Mouse (Mus musculus): ENCODE measurements around the gene Gm17949. TPM values are rescaled to one million over a fixed set of nuclear protein-coding genes. Genes with fewer than 3 reads are reported as not detected.

Gene Gm17949
- polyA plus RNA-seq (2014; fragmentation: Illumina TruSeq; extraction: RNeasy Lipid Tissue Mini Kit (QIAGEN cat#74804); ENCODE audit: low read depth, low replicate concordance), result not detected

GRCm38 (mm10) chr17:57011236-57012141 is at the start of gene Gm17949, which contains the start of gene Gtf2f1:
Gm17949 (plus strand) TSS chr17:57011469.
Gtf2f1 (minus strand) TSS chr17:57011288.

GRCm38 (mm10) chr17:56982013-56982412 is 29.3 kb upstream of the Gm17949 start, which contains the start of gene Acer1:
Acer1 (minus strand) TSS chr17:56982126.

GRCm38 (mm10) chr17:56990115-56990746 is 21.0 kb upstream of the Gm17949 start, which contains the start of gene Clpp:
Clpp (plus strand) TSS chr17:56990305.

GRCm38 (mm10) chr17:56997029-56997667 is 14.1 kb upstream of the Gm17949 start, which contains the start of gene Alkbh7:
Alkbh7 (plus strand) TSS chr17:56997339.

GRCm38 (mm10) chr17:56999968-57000609 is 11.2 kb upstream of the Gm17949 start, which contains the start of gene Pspn:
Pspn (minus strand) TSS chr17:57000018.

GRCm38 (mm10) chr17:57030931-57031660 is 19.8 kb downstream of the Gm17949 start, which contains the start of gene Khsrp:
Khsrp (minus strand) TSS chr17:57031522.

GRCm38 (mm10) chr17:57041554-57041953 is 30.3 kb downstream of the Gm17949 start, which contains the start of gene Slc25a41:
Slc25a41 (minus strand) TSS chr17:57041654.

GRCm38 (mm10) chr17:57058891-57059485 is 47.7 kb downstream of the Gm17949 start, which contains the start of gene Crb3:
Crb3 (plus strand) TSS chr17:57059105.

GRCm38 (mm10) chr17:57059486-57059977 is 48.3 kb downstream of the Gm17949 start, which contains the start of gene Slc25a23:
Slc25a23 (minus strand) TSS chr17:57059863.

Other genes starting within 250 kb of the Gm17949 start
- 1.8 TPM for gene Dus3l, start 246.7 kb upstream of the Gm17949 start, polyA plus RNA-seq (2014; fragmentation: Illumina TruSeq; extraction: RNeasy Lipid Tissue Mini Kit (QIAGEN cat#74804); ENCODE audit: low read depth, low replicate concordance)
- not detected for gene Prr22, start 241.2 kb upstream of the Gm17949 start, polyA plus RNA-seq (2014; fragmentation: Illumina TruSeq; extraction: RNeasy Lipid Tissue Mini Kit (QIAGEN cat#74804); ENCODE audit: low read depth, low replicate concordance)
- gene Rfx2, start 180.5 kb upstream of the Gm17949 start, polyA plus RNA-seq (2014; fragmentation: Illumina TruSeq; extraction: RNeasy Lipid Tissue Mini Kit (QIAGEN cat#74804); ENCODE audit: low read depth, low replicate concordance), result 0.38 TPM
- gene Acsbg2, start 137.0 kb upstream of the Gm17949 start, polyA plus RNA-seq (2014; fragmentation: Illumina TruSeq; extraction: RNeasy Lipid Tissue Mini Kit (QIAGEN cat#74804); ENCODE audit: low read depth, low replicate concordance), result not detected
- not detected for gene 1700061G19Rik, start 136.0 kb upstream of the Gm17949 start, polyA plus RNA-seq (2014; fragmentation: Illumina TruSeq; extraction: RNeasy Lipid Tissue Mini Kit (QIAGEN cat#74804); ENCODE audit: low read depth, low replicate concordance)
- 1.1 TPM for gene Mllt1, start 76.1 kb upstream of the Gm17949 start, polyA plus RNA-seq (2014; fragmentation: Illumina TruSeq; extraction: RNeasy Lipid Tissue Mini Kit (QIAGEN cat#74804); ENCODE audit: low read depth, low replicate concordance)
- 34.9 TPM for gene Acer1, start 29.3 kb upstream of the Gm17949 start, polyA plus RNA-seq (2014; fragmentation: Illumina TruSeq; extraction: RNeasy Lipid Tissue Mini Kit (QIAGEN cat#74804); ENCODE audit: low read depth, low replicate concordance)
- 1.6 TPM for gene Clpp, start 21.2 kb upstream of the Gm17949 start, polyA plus RNA-seq (2014; fragmentation: Illumina TruSeq; extraction: RNeasy Lipid Tissue Mini Kit (QIAGEN cat#74804); ENCODE audit: low read depth, low replicate concordance)
- gene Alkbh7, start 14.1 kb upstream of the Gm17949 start, polyA plus RNA-seq (2014; fragmentation: Illumina TruSeq; extraction: RNeasy Lipid Tissue Mini Kit (QIAGEN cat#74804); ENCODE audit: low read depth, low replicate concordance), result 3.2 TPM
- not detected for gene Pspn, start 11.5 kb upstream of the Gm17949 start, polyA plus RNA-seq (2014; fragmentation: Illumina TruSeq; extraction: RNeasy Lipid Tissue Mini Kit (QIAGEN cat#74804); ENCODE audit: low read depth, low replicate concordance)
- 2.0 TPM for gene Gtf2f1, start 181 bp upstream of the Gm17949 start, polyA plus RNA-seq (2014; fragmentation: Illumina TruSeq; extraction: RNeasy Lipid Tissue Mini Kit (QIAGEN cat#74804); ENCODE audit: low read depth, low replicate concordance)
- gene Khsrp, start 20.1 kb downstream of the Gm17949 start, polyA plus RNA-seq (2014; fragmentation: Illumina TruSeq; extraction: RNeasy Lipid Tissue Mini Kit (QIAGEN cat#74804); ENCODE audit: low read depth, low replicate concordance), result 8.6 TPM
- gene Slc25a41, start 30.2 kb downstream of the Gm17949 start, polyA plus RNA-seq (2014; fragmentation: Illumina TruSeq; extraction: RNeasy Lipid Tissue Mini Kit (QIAGEN cat#74804); ENCODE audit: low read depth, low replicate concordance), result not detected
- 38.8 TPM for gene Crb3, start 47.6 kb downstream of the Gm17949 start, polyA plus RNA-seq (2014; fragmentation: Illumina TruSeq; extraction: RNeasy Lipid Tissue Mini Kit (QIAGEN cat#74804); ENCODE audit: low read depth, low replicate concordance)
- 6.9 TPM for gene Slc25a23, start 48.4 kb downstream of the Gm17949 start, polyA plus RNA-seq (2014; fragmentation: Illumina TruSeq; extraction: RNeasy Lipid Tissue Mini Kit (QIAGEN cat#74804); ENCODE audit: low read depth, low replicate concordance)
- 5.6 TPM for gene Dennd1c, start 67.0 kb downstream of the Gm17949 start, polyA plus RNA-seq (2014; fragmentation: Illumina TruSeq; extraction: RNeasy Lipid Tissue Mini Kit (QIAGEN cat#74804); ENCODE audit: low read depth, low replicate concordance)
- gene Tubb4a, start 76.3 kb downstream of the Gm17949 start, polyA plus RNA-seq (2014; fragmentation: Illumina TruSeq; extraction: RNeasy Lipid Tissue Mini Kit (QIAGEN cat#74804); ENCODE audit: low read depth, low replicate concordance), result 1.0 TPM
- 0.47 TPM for gene Tnfsf9, start 93.9 kb downstream of the Gm17949 start, polyA plus RNA-seq (2014; fragmentation: Illumina TruSeq; extraction: RNeasy Lipid Tissue Mini Kit (QIAGEN cat#74804); ENCODE audit: low read depth, low replicate concordance)
- not detected for gene Cd70, start 138.3 kb downstream of the Gm17949 start, polyA plus RNA-seq (2014; fragmentation: Illumina TruSeq; extraction: RNeasy Lipid Tissue Mini Kit (QIAGEN cat#74804); ENCODE audit: low read depth, low replicate concordance)
- gene Tnfsf14, start 182.7 kb downstream of the Gm17949 start, polyA plus RNA-seq (2014; fragmentation: Illumina TruSeq; extraction: RNeasy Lipid Tissue Mini Kit (QIAGEN cat#74804); ENCODE audit: low read depth, low replicate concordance), result not detected
- 48.2 TPM for gene C3, start 216.7 kb downstream of the Gm17949 start, polyA plus RNA-seq (2014; fragmentation: Illumina TruSeq; extraction: RNeasy Lipid Tissue Mini Kit (QIAGEN cat#74804); ENCODE audit: low read depth, low replicate concordance)
- 2.0 TPM for gene Gpr108, start 237.0 kb downstream of the Gm17949 start, polyA plus RNA-seq (2014; fragmentation: Illumina TruSeq; extraction: RNeasy Lipid Tissue Mini Kit (QIAGEN cat#74804); ENCODE audit: low read depth, low replicate concordance)
- gene Trip10, start 238.0 kb downstream of the Gm17949 start, polyA plus RNA-seq (2014; fragmentation: Illumina TruSeq; extraction: RNeasy Lipid Tissue Mini Kit (QIAGEN cat#74804); ENCODE audit: low read depth, low replicate concordance), result 6.3 TPM

Measured in sigmoid colon, adult 10 weeks (tissue).